Mouse (Mus musculus) hindbrain, embryonic 12.5 days (tissue): Measurements from ENCODE around the gene Mtmr14. TPM values are rescaled to one million over a fixed set of nuclear protein-coding genes. Genes with fewer than 3 reads are reported as not detected.

Experiments used
- ATAC-seq: fragments of 200-750 bp; cut with Nextera tagmentation; 2 replicates; pipeline ENCODE4 v1.8.0; 2017; ENCODE audit warnings: moderate TSS enrichment; ENCODE audit not compliant: low FRiP score
- H3K27ac ChIP-seq: fragments of 300-500 bp; sonication (generic); 2 replicates; pipeline ENCODE4 v1.5.1; 2016; ENCODE audit warnings: mild to moderate bottlenecking
- H3K27me3 ChIP-seq: fragments of 300-500 bp; sonication (generic); 2 replicates; pipeline ENCODE4 v1.6.1; 2016; ENCODE audit warnings: mild to moderate bottlenecking
- H3K36me3 ChIP-seq: fragments of 300-500 bp; sonication (generic); 2 replicates; pipeline ENCODE4 v1.6.1; 2016; ENCODE audit warnings: mild to moderate bottlenecking
- H3K4me1 ChIP-seq: fragments of 300-500 bp; sonication (generic); 2 replicates; pipeline ENCODE4 v1.6.1; 2016
- H3K4me2 ChIP-seq: fragments of 300-500 bp; sonication (generic); replicated peaks from 2 replicates; pipeline ENCODE4 v1.6.1; 2016; ENCODE audit warnings: mild to moderate bottlenecking
- H3K4me3 ChIP-seq: fragments of 300-500 bp; sonication (generic); 2 replicates; pipeline ENCODE4 v1.5.1; 2016; ENCODE audit warnings: mild to moderate bottlenecking
- H3K9ac ChIP-seq: fragments of 300-500 bp; sonication (generic); 2 replicates; pipeline ENCODE4 v1.6.1; 2016; ENCODE audit warnings: mild to moderate bottlenecking, moderate library complexity
- H3K9me3 ChIP-seq: fragments of 300-500 bp; sonication (generic); replicated peaks from 2 replicates; pipeline ENCODE4 v1.6.1; 2016; ENCODE audit warnings: mild to moderate bottlenecking
- WGBS: fragments of 180-500 bp; shearing (Covaris S2); methylation state at CpG from one replicate; pipeline ENCODE4 v1.1.7; 2016; 5-methylcytosine and 5-hydroxymethylcytosine counted together
- polyA plus RNA-seq: library from polyadenylated mRNA; unstranded; fragments of >200 nt; fragmentation: Nextera tagmentation; extraction: Ambion mirVana; gene quantifications from 2 replicates; pipeline ENCODE4 v1.2.1, GENCODE M21; 2016

Gene Mtmr14
- polyA plus RNA-seq, 1 experiment from 2014 or later: 43.8 TPM

DNA sequence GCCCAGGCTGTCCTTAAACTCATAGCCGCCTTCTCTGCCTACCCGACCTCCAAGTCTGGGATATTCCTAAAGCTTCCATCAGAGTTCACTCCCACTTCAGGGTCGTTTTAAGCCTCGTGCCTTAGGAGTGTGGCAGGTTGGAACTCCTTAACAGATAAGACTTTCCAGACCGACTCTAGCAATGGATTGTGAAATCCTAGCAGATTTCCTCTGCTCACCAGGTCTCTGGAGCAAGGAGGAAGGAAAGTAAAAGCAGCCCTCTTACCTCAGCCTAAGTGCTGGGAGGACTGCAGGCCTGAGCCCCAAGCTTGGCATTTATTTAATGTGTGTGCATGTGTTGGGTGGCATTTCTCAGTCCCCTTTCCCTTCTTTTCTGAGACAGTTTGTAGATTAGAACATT, 13.1 kb downstream of the Mtmr14 start:
- no peak for ATAC-seq
- Histone ChIP-seq H3K9ac (no peak overlapping the region), H3K4me1 (no peaks in the 10 kb centered on the region), H3K4me3 (no peak overlapping the region), H3K4me2 (no peak overlapping the region), H3K36me3 (peaks cover 59% of the 10 kb centered on the region), H3K9me3 (no peaks in the 10 kb centered on the region), H3K27ac (no peak overlapping the region), H3K27me3 (no peaks in the 10 kb centered on the region)
- 85% methylated on average over 5 of the region's 5 CpGs for WGBS

DNA sequence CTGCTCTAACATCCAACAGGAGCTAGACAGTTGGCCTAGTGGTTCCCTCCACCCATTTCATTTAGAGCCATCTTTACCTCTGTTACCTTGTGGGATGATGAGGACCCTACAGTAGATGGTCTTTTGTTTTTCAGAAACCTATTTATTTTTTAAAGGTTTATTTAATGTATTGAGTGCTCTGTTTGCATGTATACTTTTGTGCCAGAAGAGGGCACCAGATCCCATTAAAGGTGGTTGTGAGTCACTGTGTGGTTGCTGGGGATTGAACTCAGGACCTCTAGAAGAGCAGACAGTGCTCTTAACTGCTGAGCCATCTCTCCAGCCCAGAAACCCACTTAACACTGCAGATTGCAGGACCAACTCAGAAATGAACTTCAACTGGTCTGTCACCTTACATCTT, 14.3 kb downstream of the Mtmr14 start:
- Histone ChIP-seq H3K9ac (no peak overlapping the region), H3K4me1 (no peaks in the 10 kb centered on the region), H3K27me3 (no peaks in the 10 kb centered on the region), H3K9me3 (no peaks in the 10 kb centered on the region), H3K4me3 (no peak overlapping the region), H3K4me2 (no peak overlapping the region), H3K27ac (no peak overlapping the region), H3K36me3 (peaks cover 69% of the 10 kb centered on the region)
- no peak for ATAC-seq

DNA sequence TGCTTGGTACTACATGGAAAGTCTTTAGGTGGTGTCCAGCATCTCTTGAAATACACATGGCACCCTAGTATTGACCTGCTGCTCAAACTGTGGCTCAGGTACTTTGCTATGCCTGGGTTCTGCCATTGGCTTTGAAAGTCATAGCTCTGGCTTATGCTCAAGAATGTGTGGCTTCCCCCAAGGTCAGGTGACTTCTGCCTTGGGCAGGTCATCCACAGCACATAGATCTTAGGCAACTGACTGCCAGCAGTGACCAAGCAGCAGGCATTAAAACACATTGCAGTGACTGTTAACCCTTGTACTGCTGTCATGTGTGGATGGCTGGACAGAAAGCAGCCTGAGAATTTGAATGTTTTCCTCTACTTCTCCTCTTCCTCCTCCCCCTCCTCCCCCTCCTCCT, 17.3 kb downstream of the Mtmr14 start:
- Histone ChIP-seq H3K4me1 (no peaks in the 10 kb centered on the region), H3K9me3 (no peaks in the 10 kb centered on the region), H3K27ac (no peak overlapping the region), H3K27me3 (no peaks in the 10 kb centered on the region), H3K36me3 (peaks cover 83% of the 10 kb centered on the region), H3K4me3 (no peak overlapping the region), H3K9ac (no peak overlapping the region), H3K4me2 (no peak overlapping the region)
- no peak for ATAC-seq

DNA sequence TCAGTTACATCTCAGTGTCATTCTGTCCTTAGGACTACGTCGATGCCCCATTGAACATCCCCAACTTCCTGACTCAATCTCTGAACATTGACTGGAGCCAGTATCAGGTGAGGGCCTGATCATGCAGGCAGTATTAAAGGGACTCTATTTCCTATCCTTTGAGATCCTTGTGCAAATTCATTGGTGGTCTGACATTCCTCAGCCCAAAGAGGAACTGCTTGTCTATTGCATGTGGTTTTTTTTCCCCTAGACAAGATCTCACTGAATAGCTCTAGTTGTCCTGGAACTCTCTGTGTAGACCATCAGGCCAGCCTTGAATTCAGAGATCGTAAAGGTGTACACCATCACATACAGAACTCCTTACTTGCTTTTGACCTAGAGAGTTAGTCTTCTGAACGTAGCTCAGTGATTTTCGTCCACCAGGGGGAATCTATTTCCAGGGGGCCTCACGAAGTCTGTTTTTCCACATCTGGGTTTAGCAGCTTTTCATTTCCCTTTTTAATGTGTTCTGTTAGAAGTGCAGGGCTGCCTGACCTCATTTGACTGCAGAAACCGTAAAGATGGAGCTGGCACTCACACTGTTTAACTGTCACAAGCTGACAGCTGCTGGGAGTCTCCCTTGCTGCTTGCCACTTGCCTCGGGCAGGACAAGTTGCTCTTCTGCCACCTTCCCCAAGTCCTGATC, 23.7 kb downstream of the Mtmr14 start:
- no peaks in the 10 kb centered on the region for H3K27me3 ChIP-seq
- no peak for ATAC-seq
- WGBS: 84% methylated on average over 8 of the region's 8 CpGs
- H3K9ac ChIP-seq: no peak overlapping the region
- H3K4me3 ChIP-seq: no peak overlapping the region
- peaks cover 89% of the 10 kb centered on the region for H3K36me3 ChIP-seq
- no peak overlapping the region for H3K27ac ChIP-seq
- no peaks in the 10 kb centered on the region for H3K9me3 ChIP-seq
- H3K4me1 ChIP-seq: no peaks in the 10 kb centered on the region
- H3K4me2 ChIP-seq: no peak overlapping the region

DNA sequence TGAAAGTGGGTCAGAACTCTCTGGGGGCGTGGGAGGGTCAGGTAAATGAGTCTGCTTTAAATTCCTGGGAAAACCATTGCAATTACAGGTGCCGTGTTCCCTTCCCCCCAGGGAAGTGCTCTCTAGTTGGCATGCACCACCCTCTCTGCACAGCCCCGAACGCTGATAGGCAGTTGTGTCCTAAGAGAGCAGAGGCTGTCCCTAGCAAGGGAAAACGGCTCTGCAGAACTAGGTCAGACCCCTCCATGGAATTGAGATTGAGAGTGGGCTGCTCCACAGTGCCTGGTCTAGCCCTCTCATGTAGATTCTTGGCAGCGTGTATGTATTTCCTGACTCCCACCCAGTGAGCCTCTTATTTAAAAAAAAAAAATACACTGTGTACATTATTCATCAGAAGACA, 25.9 kb downstream of the Mtmr14 start:
- Histone ChIP-seq H3K4me1 (no peaks in the 10 kb centered on the region), H3K9ac (no peak overlapping the region), H3K4me3 (no peak overlapping the region), H3K9me3 (no peaks in the 10 kb centered on the region), H3K36me3 (peaks cover 92% of the 10 kb centered on the region), H3K27ac (no peak overlapping the region), H3K4me2 (no peak overlapping the region), H3K27me3 (no peaks in the 10 kb centered on the region)
- 90% methylated on average over 6 of the region's 6 CpGs for WGBS
- ATAC-seq: no peak

DNA sequence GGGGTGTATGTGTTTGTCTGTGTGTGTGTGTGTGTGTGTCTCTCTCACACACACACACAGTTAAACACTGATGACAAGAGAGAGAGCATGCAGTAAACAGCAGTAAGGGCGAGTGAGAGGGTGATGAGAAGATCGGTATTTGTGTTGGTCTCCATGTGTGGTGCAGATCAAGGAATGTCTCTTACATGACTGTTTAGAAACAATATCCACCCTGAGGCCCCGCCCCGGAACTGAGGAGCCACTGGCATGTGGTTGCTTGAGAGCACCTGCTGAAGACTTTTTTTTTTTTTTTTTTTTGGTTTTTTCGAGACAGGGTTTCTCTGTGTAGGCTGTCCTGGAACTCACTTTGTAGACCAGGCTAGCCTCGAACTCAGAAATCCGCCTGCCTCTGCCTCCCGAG, 26.8 kb downstream of the Mtmr14 start:
- no peaks in the 10 kb centered on the region for H3K9me3 ChIP-seq
- H3K4me2 ChIP-seq: no peak overlapping the region
- WGBS: 97% methylated on average over 8 of the region's 8 CpGs
- ATAC-seq: no peak
- H3K27ac ChIP-seq: no peak overlapping the region
- no peaks in the 10 kb centered on the region for H3K27me3 ChIP-seq
- no peak overlapping the region for H3K9ac ChIP-seq
- H3K4me1 ChIP-seq: no peaks in the 10 kb centered on the region
- H3K36me3 ChIP-seq: peaks cover 92% of the 10 kb centered on the region
- no peak overlapping the region for H3K4me3 ChIP-seq

DNA sequence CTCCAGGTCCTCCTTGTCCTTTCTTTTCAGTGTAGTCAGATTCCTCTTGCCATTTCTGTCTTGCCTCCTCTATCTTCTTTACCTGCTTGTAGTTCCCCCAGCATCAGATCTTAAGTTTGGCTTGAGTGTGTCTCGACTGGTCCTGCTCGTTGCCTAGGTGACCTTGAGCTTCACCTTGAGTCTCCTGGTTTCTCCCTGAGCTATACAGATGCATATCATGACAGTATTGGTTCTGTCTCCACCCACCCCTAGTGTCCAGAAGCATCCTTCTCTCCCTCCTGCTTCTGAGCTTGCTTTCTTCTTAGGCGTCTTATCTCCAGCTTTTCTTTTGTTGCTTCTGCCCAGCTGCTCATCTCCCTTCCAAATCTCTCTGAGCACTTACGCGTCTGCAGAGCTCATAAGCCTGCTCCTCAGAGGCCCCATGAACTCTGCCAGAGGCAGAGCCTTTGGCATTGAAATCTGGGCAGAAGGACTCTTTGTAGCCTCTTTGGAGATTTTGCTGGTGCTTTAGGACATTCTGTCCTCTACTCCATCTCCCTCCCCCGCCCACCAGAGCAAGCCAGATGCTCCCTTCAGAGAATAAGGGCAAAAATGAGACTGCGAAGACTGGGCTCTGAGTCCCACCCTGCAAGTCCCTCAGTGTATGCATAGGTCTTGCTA, 29.5 kb downstream of the Mtmr14 start:
- Histone ChIP-seq H3K4me2 (no peak overlapping the region), H3K27me3 (no peaks in the 10 kb centered on the region), H3K9me3 (no peaks in the 10 kb centered on the region), H3K36me3 (peaks cover 93% of the 10 kb centered on the region), H3K27ac (no peak overlapping the region), H3K9ac (no peak overlapping the region), H3K4me1 (no peaks in the 10 kb centered on the region), H3K4me3 (no peak overlapping the region)
- no peak for ATAC-seq
- WGBS: 93% methylated on average over 7 of the region's 7 CpGs

DNA sequence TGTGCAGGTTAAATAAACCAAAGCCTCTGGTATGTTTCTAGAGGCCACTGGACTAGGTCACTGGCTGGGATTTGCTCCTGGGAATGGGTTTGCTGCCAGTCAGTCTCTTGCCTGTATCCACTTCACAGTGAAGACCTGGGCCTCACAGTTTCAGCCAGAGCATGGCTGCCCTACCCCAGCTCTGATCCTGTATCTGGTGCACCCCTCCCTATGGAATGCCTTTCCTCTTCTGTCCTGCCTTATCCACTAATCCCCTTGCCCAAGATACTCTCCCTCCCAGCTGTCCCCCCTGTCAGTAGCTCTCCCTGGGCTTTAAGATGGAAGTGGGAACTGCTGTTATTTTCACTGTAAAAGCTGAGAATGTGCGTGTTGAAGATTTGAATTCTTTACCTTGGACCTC, 30.3 kb downstream of the Mtmr14 start:
- H3K4me1 ChIP-seq: no peaks in the 10 kb centered on the region
- no peaks in the 10 kb centered on the region for H3K9me3 ChIP-seq
- H3K36me3 ChIP-seq: peaks cover 90% of the 10 kb centered on the region
- H3K27ac ChIP-seq: no peak overlapping the region
- H3K4me3 ChIP-seq: no peak overlapping the region
- 96% methylated on average over 1 of the region's 1 CpGs for WGBS
- no peak overlapping the region for H3K4me2 ChIP-seq
- H3K9ac ChIP-seq: no peak overlapping the region
- no peak for ATAC-seq
- H3K27me3 ChIP-seq: no peaks in the 10 kb centered on the region

DNA sequence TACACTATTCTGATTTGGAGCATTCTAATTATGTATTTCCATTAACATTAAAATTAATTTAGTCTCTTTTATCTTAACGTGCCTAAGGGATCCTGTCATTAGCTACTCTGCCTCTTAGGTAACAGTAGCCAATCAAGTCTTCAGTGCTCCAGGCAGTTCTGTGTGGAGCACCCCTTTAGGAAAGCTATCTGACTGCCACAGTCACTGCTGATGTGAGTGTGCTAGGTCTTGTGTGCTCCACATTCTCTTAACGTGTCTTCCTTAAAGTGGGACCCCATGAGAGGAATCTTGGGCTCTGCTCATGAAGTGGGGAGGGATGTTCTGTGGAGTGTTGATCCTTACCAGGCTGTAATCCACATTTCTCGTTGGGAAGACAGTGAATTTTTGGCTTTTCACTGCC, 34.7 kb downstream of the Mtmr14 start:
- 88% methylated on average over 3 of the region's 3 CpGs for WGBS

DNA sequence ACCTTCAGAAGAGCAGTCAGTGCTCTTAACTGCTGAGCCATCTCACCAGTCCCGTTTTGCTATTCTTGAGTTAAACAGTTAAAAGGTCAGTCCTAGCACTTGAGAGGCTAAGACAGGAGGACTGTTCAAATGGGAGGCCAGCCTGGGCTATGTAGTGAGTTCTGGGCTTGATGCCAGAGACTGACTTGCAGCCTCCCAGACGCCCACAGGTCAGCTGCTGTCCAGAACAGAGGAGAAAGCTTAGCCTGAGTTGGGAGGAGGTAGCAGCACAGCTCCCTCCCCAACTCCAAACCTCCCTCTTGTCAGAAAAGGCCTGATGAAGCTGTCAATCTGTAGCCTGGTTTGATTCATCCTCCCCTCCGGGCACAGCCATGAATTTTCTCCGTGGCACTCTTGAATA, 39.2 kb downstream of the Mtmr14 start:
- Histone ChIP-seq H3K9me3 (no peaks in the 10 kb centered on the region), H3K4me3 (no peak overlapping the region), H3K27ac (no peak overlapping the region), H3K9ac (no peak overlapping the region), H3K4me2 (no peak overlapping the region), H3K4me1 (peaks cover 2% of the 10 kb centered on the region), H3K36me3 (peaks cover 43% of the 10 kb centered on the region), H3K27me3 (peaks cover 14% of the 10 kb centered on the region)
- 70% methylated on average over 4 of the region's 4 CpGs for WGBS
- no peak for ATAC-seq

More for the DNA sequence above, 34.7 kb downstream of the Mtmr14 start:
- no peaks in the 10 kb centered on the region for H3K27me3 ChIP-seq
- no peaks in the 10 kb centered on the region for H3K4me1 ChIP-seq
- no peak overlapping the region for H3K4me2 ChIP-seq
- no peak overlapping the region for H3K4me3 ChIP-seq
- no peak for ATAC-seq
- H3K36me3 ChIP-seq: peaks cover 77% of the 10 kb centered on the region
- H3K27ac ChIP-seq: no peak overlapping the region
- H3K9me3 ChIP-seq: no peaks in the 10 kb centered on the region
- no peak overlapping the region for H3K9ac ChIP-seq

DNA sequence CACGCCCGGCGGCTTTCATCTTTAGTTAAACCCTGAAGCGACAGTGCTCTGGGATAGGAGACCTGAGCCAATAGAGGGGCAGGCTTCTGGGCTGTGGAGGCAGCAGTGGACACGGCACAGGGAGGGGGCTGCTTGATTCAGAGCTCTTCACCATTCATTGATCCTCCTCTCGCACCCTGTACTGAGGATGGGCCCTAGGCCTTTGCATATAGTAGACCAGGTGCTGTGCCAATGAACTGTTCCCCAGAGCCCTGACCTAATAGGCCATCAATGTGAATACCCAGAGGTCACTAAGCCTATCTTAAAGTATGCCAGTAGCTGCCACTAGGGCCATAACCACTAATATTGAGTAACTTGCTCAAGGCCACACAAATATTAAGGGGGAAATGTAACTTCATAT, 44.0 kb downstream of the Mtmr14 start:
- 0 out of 2 replicates have a peak overlapping the region, but pooled peaks have one; percentile 31 for H3K4me3 ChIP-seq
- peaks cover 11% of the 10 kb centered on the region; the same call in 1 of the 2 replicates for H3K36me3 ChIP-seq
- ATAC-seq: peak; percentile 43; the same call in 1 of the 2 replicates
- peaks cover 16% of the 10 kb centered on the region for H3K4me1 ChIP-seq
- H3K9me3 ChIP-seq: no peaks in the 10 kb centered on the region
- peaks cover 51% of the 10 kb centered on the region for H3K27me3 ChIP-seq
- H3K9ac ChIP-seq: no peak overlapping the region
- 62% methylated on average over 6 of the region's 6 CpGs for WGBS
- H3K27ac ChIP-seq: no peak overlapping the region
- peak overlapping the region; percentile 61 for H3K4me2 ChIP-seq

DNA sequence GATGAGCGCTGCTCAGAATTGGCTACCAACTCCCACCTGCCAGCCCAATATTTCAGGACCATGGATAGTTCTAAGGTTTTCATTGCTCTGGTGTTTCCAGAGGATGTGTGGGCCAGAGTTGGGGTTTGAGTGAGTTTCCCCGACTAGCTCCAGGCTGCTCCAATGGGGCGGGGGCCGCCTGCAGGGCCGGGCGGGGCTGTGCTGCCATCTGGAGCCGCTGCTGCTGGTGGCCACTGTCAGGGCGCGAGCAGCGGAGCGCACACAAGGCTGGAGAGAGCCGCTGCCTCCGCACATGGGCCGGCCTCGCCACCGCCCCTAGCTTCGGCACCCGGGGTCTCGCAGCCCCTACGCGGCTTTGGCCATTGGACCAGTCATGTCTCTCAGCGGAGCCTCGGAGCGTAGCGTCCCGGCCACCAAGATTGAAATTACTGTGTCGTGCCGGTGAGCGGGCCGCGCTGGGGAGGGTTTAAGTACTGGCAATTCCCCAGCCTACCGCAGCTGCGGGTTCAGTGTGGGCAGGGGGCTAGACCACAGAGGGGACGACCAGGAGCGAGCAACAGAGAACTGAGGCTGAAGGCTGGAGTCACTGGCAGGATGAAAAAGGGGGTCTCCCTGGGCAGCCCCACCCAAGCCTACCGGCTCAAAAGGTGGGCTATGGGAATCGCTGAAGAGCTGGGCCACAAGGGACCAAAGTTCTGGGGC, 44.6 kb downstream of the Mtmr14 start, which contains the start of gene Cpne9:
Gene Cpne9 (plus strand): TSS at position 207 of the 702 bp plus-strand sequence.
- Histone ChIP-seq H3K27ac (no peak within 1 kb of the TSS), H3K4me1 (peaks cover 16% of the 10 kb centered on the region), H3K27me3 (peaks cover 51% of the 10 kb centered on the region), H3K4me3 (peak within 1 kb of the TSS; percentile 31), H3K36me3 (peaks cover 11% of the 10 kb centered on the region; the same call in 1 of the 2 replicates), H3K9me3 (no peaks in the 10 kb centered on the region), H3K9ac (peak within 1 kb of the TSS; percentile 42; the same call in 1 of the 2 replicates), H3K4me2 (peak within 1 kb of the TSS; percentile 61)
- peak; percentile 51; the same call in 1 of the 2 replicates for ATAC-seq
- 1% methylated on average over 37 of the region's 37 CpGs for whole genome bisulfite sequencing
